Mouse (Mus musculus) liver, postnatal 0 days (tissue): ENCODE measurements at regions not wholly inside any gene's neighbourhood (a gene's known extent, or its start where the extent isn't known, plus 50 kb on each side); places are given as distances from the start of the nearest gene placed in this dataset.

Source experiments
- ATAC-seq: fragments of 200-750 bp; cut with Nextera tagmentation; 2 replicates; pipeline ENCODE4 v1.8.0; 2017; ENCODE audit warnings: mild to moderate bottlenecking, moderate library complexity
- DNase-seq: peaks from one replicate; pipeline ENCODE4 v3.0.0-alpha.2; 2016
- H3K27ac ChIP-seq: fragments of 300-500 bp; sonication (generic); 2 replicates; pipeline ENCODE4 v1.5.1; 2014; ENCODE audit warnings: antibody characterized with exemption, moderate library complexity, mild to moderate bottlenecking, low read depth
- H3K27me3 ChIP-seq: fragments of 300-500 bp; sonication (generic); 2 replicates; pipeline ENCODE4 v1.6.1; 2014; ENCODE audit warnings: low read length, control low read depth, mixed read lengths; ENCODE audit not compliant: insufficient read depth
- H3K36me3 ChIP-seq: fragments of 300-500 bp; sonication (generic); replicated peaks from 2 replicates; pipeline ENCODE4 v1.6.1; 2014; ENCODE audit warnings: mild to moderate bottlenecking, control low read depth, low read length, moderate library complexity, mixed read lengths; ENCODE audit not compliant: insufficient read depth
- H3K4me1 ChIP-seq: fragments of 300-500 bp; sonication (generic); 2 replicates; pipeline ENCODE4 v1.6.1; 2014; ENCODE audit warnings: antibody characterized with exemption, mild to moderate bottlenecking, control low read depth; ENCODE audit not compliant: insufficient read depth
- H3K4me2 ChIP-seq: fragments of 300-500 bp; sonication (generic); 2 replicates; pipeline ENCODE4 v1.6.1; 2014; ENCODE audit warnings: low read depth, mild to moderate bottlenecking, low read length, moderate library complexity, mixed read lengths
- H3K4me3 ChIP-seq: fragments of 300-500 bp; sonication (generic); 2 replicates; pipeline ENCODE4 v1.5.1; 2014; ENCODE audit warnings: low read depth, low read length
- H3K9ac ChIP-seq: fragments of 300-500 bp; sonication (generic); replicated peaks from 2 replicates; pipeline ENCODE4 v1.6.1; 2014; ENCODE audit warnings: mild to moderate bottlenecking, moderate library complexity
- H3K9me3 ChIP-seq: fragments of 300-500 bp; sonication (generic); 2 replicates; pipeline ENCODE4 v1.6.1; 2016; ENCODE audit warnings: mild to moderate bottlenecking, control low read depth, low read length, mixed read lengths
- CTCF ChIP-seq: sonication (generic); IDR thresholded peaks from 2 replicates; pipeline ENCODE4 v1.5.1; 2016; ENCODE audit warnings: antibody characterized with exemption, low read depth
- EP300 ChIP-seq: IDR thresholded peaks from 2 replicates; pipeline ENCODE4 v1.6.1; 2016; ENCODE audit warnings: antibody characterized with exemption, low read depth, mild to moderate bottlenecking
- WGBS: fragments of 180-500 bp; shearing (Covaris S2); extraction: QIAGEN DNeasy Blood & Tissue Kit; methylation state at CpG from one replicate; pipeline ENCODE4 v1.1.7; 2014; ENCODE audit not compliant: insufficient replicate concordance; 5-methylcytosine and 5-hydroxymethylcytosine counted together

DNA sequence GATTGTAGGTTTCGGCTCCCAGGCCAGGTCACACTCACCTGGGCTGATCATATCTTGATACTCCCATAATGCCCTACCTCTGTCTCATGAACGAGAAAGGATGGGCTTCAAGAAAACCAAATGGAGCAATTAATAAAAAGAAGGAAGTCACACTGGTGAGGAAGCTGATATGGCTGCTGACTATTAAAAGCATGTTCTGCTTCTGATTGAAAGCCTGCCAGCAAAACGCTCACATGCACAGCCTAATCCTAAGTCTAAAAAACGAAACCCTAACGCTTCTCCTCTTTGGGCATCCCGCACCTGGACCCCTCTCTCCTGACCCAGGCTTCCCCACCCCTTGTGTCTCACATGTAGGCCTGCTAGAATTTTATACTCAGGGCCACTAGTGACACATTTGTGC, 230.8 kb upstream of the Klf4 start:
- Histone ChIP-seq H3K4me3 (no peak overlapping the region), H3K4me1 (no peaks in the 10 kb centered on the region), H3K36me3 (no peaks in the 10 kb centered on the region), H3K9me3 (no peaks in the 10 kb centered on the region), H3K4me2 (no peak overlapping the region), H3K27ac (no peak overlapping the region), H3K27me3 (no peaks in the 10 kb centered on the region), H3K9ac (no peak overlapping the region)
- 52% methylated on average over 6 of the region's 6 CpGs for WGBS
- ATAC-seq = no peak
- no peak for TF ChIP-seq CTCF
- no peak for TF ChIP-seq EP300
- no peak for DNase-seq

DNA sequence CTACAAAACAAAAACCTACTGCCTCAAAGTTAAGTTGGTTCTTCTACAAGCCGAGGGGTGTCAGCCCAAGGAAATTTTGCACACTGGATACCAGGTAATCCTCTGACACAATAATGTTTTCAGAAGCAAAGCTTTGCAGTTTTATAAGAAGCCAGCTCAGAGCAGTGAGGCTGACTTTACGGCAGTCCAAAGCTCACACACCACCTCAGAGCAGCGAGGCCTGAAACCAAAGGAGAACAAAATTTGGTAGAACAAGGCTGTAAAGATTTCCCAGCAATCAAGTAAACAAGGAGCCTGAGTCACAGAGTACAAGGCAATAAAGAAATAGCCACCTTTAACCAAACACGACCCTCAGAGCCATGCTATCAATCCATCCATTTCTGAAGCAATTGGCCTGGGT, 230.1 kb upstream of the Klf4 start:
- TF ChIP-seq CTCF (no peak), EP300 (no peak)

DNA sequence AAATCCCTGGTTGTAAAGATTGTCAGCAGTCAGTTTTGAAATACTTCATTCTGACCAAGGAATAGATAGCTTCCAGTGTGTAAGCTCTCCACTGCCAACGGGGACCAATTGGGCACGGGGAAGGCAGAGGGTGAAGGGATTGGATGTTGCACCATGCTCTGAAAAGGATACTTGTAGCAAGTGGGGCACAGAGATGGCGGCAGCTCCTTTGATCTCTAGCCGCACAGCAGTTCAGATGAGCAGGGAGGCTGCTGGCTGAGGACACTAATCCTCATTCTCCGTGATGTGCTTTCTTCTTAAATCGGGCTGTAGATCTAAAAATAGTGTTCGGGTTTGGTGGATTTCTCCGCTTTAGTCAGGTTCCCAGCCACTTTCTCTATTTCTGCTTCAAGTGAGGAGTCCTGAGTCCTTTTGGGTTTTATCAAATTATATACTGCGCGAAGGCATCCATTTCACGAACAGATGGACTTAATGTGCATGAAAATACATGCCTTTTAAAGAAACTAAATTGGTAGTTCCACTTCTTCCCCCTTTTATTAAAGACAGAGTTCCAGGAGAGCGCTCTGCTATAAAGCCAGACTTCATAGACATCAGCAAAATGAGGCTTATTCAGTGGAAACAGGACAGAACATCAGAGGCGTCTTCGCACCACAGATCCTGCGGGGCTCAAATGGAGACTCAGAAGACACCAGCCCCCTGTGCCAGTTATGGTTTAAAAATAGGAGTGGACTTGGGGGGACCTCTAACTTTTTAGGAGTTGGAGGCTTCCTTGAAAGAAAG, 225.1 kb upstream of the Klf4 start:
- H3K9ac ChIP-seq = no peak overlapping the region
- no peaks in the 10 kb centered on the region for H3K4me1 ChIP-seq
- DNase-seq (no peak), ATAC-seq (no peak)
- H3K36me3 ChIP-seq = no peaks in the 10 kb centered on the region
- H3K4me3 ChIP-seq = no peak overlapping the region
- 74% methylated on average over 15 of the region's 15 CpGs for WGBS
- H3K27ac ChIP-seq = no peak overlapping the region
- no peaks in the 10 kb centered on the region for H3K9me3 ChIP-seq
- TF ChIP-seq CTCF (no peak), EP300 (no peak)
- H3K27me3 ChIP-seq = no peaks in the 10 kb centered on the region
- H3K4me2 ChIP-seq = no peak overlapping the region

More for the DNA sequence above, 230.1 kb upstream of the Klf4 start:
- no peak overlapping the region for H3K4me3 ChIP-seq
- ATAC-seq (no peak), DNase-seq (no peak)
- H3K27ac ChIP-seq = no peak overlapping the region
- H3K4me2 ChIP-seq = no peak overlapping the region
- H3K9me3 ChIP-seq = no peaks in the 10 kb centered on the region
- no peak overlapping the region for H3K9ac ChIP-seq
- no peaks in the 10 kb centered on the region for H3K36me3 ChIP-seq
- no peaks in the 10 kb centered on the region for H3K27me3 ChIP-seq
- WGBS = 61% methylated on average over 4 of the region's 4 CpGs
- no peaks in the 10 kb centered on the region for H3K4me1 ChIP-seq

DNA sequence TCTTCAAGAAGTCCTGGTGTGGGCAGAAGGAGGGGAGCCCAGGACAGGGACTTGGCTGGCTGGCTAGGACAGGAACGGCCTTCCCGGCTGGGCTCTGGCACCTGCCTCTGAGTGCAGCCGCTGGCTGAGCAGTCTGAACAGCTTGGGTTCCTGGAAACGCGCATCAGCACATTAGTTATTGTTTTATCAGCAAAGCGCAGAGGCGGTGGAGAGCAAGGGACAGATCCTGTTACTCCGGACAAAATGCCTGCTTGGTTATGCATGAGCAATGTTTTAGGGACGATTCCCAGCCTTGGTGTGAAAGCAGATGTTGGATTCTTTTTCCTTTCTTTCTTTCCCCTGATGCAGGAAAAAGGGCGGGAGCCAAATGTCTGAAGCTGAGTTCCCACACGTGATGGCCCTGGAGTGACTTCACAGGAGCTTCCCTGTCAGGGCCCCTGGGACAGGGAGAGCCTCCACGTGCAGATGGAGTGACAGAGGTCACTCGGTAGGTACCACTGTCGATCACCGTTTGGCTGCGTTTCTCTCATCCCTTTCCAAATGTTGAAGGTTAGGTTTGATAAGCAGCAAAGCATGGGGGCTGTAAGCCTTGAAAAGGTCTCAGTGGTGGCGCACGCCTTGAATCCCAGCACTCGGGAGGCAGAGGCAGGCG, 217.8 kb upstream of the Klf4 start:
- Histone ChIP-seq H3K4me1 (no peaks in the 10 kb centered on the region), H3K27ac (no peak overlapping the region), H3K4me2 (no peak overlapping the region), H3K4me3 (no peak overlapping the region), H3K27me3 (no peaks in the 10 kb centered on the region), H3K9ac (no peak overlapping the region), H3K36me3 (no peaks in the 10 kb centered on the region), H3K9me3 (no peaks in the 10 kb centered on the region)
- no peak for ATAC-seq
- TF ChIP-seq EP300 = no peak
- no peak for TF ChIP-seq CTCF
- DNase-seq = no peak
- 70% methylated on average over 20 of the region's 20 CpGs for WGBS

DNA sequence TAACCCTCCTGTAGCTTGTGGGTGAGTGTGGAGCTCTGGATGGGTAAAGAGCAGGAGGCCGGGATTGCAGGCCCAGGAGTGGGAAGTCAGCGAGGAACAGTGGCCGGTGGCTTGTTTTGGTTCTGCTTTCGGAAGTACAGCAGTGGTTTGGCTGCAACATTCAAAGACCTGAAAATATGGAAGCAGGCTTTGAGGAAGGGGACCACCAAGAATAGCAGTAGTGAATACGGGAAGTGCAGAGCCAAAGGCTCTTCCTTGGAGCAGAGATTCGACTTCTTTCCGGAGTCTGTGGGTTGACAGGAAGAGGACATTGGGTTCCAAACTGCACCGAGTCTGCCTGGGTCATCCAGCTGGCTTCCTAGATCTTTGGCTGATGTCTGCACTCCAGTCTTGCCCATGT, 209.1 kb upstream of the Klf4 start:
- H3K27ac ChIP-seq = no peak overlapping the region
- ATAC-seq = no peak
- no peaks in the 10 kb centered on the region for H3K36me3 ChIP-seq
- no peaks in the 10 kb centered on the region for H3K4me1 ChIP-seq
- no peak overlapping the region for H3K4me3 ChIP-seq
- no peaks in the 10 kb centered on the region for H3K27me3 ChIP-seq
- no peak for DNase-seq
- 65% methylated on average over 8 of the region's 8 CpGs for WGBS
- no peak overlapping the region for H3K4me2 ChIP-seq
- H3K9ac ChIP-seq = no peak overlapping the region
- no peaks in the 10 kb centered on the region for H3K9me3 ChIP-seq
- TF ChIP-seq CTCF = no peak
- TF ChIP-seq EP300 = no peak

DNA sequence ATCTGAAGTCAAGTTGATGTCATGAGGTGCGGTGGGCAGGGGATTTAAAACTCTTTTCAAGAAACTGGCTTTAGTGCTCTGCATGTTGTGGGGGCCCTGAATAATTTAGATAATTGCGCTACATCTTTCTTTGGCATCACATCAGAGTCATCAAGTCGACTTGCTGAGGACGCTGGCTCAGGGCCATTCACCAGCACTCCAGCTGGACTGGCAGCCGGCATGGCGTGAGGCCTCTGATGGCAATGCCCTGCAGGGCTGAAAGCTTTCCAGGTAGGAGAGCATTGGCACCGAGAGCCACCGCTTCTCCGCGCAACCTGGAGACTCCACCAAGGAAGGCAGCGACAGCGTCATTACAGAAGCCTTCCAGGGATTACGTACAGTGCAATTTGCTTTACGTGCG, 207.8 kb upstream of the Klf4 start:
- Histone ChIP-seq H3K9ac (no peak overlapping the region), H3K4me1 (no peaks in the 10 kb centered on the region), H3K27ac (no peak overlapping the region), H3K4me2 (no peak overlapping the region), H3K9me3 (no peaks in the 10 kb centered on the region), H3K4me3 (no peak overlapping the region), H3K27me3 (no peaks in the 10 kb centered on the region), H3K36me3 (no peaks in the 10 kb centered on the region)
- WGBS = 82% methylated on average over 15 of the region's 15 CpGs
- no peak for DNase-seq
- ATAC-seq = no peak
- TF ChIP-seq CTCF (no peak), EP300 (no peak)
